Mouse (Mus musculus) gastrocnemius, adult 2 months (tissue): Measurements from ENCODE around the gene Gm9964. TPM values are rescaled to one million over a fixed set of nuclear protein-coding genes. Genes with fewer than 3 reads are reported as not detected.

ENCODE experiments used
- DNase-seq: peaks from one replicate; pipeline ENCODE4 v3.0.0; 2022
- H3K27ac ChIP-seq: fragments of 200-600 bp; 2 replicates; pipeline ENCODE4 v1.8.1; 2022; ENCODE audit warnings: mild to moderate bottlenecking
- H3K4me3 ChIP-seq: fragments of 200-600 bp; 2 replicates; pipeline ENCODE4 v1.8.1; 2022; ENCODE audit warnings: mild to moderate bottlenecking, moderate library complexity
- CTCF ChIP-seq: fragments of 200-600 bp; IDR thresholded peaks from 2 replicates; pipeline ENCODE4 v1.8.1; 2022; ENCODE audit warnings: antibody characterized with exemption, mild to moderate bottlenecking, moderate library complexity
- intact Hi-C: fragments of 180-260 bp; cut with DNase I; formaldehyde crosslinking; loops from one replicate; pipeline ENCODE4 v1.15.1; 2025
- total RNA-seq, 2 experiments: library from RNA; stranded (reverse); gene quantifications; 2 replicates each; pipeline ENCODE4 v1.2.3; 2021

Gm9964 gene
- total RNA-seq, 2 experiments from 2014 or later, result not detected

- intact Hi-C loops, result loop anchor here (1.0 to 5.0 kb wide), 2 partner anchors 39 to 67 kb away; partner anchors contain the start of gene Wsb1
- no peak for TF ChIP-seq CTCF
- DNase-seq, result no peak
- peak overlapping the region; percentile 20; the same call in 1 of the 2 replicates for H3K27ac ChIP-seq
- no peak overlapping the region for H3K4me3 ChIP-seq
Observed at GRCm38 (mm10) chr11:79291651-79292050, 5.1 kb downstream of the Gm9964 start.

- Histone ChIP-seq H3K27ac (peak overlapping the region; percentile 46), H3K4me3 (no peak overlapping the region)
- peak; percentile 68 for DNase-seq
- TF ChIP-seq CTCF, result peak; percentile 81
- intact Hi-C loops, result loop anchor here (5.0 kb wide), 1 partner anchor 38 kb away; the partner anchor contains the start of gene Wsb1
Observed at GRCm38 (mm10) chr11:79290473-79290872, 6.2 kb downstream of the Gm9964 start.

GRCm38 (mm10) chr11:79288913-79289640 is 7.6 kb downstream of the Gm9964 start:
- Histone ChIP-seq H3K27ac (no peak overlapping the region), H3K4me3 (no peak overlapping the region)
- intact Hi-C loops, result no loop called here
- DNase-seq, result no peak
- TF ChIP-seq CTCF, result no peak

GRCm38 (mm10) chr11:79288278-79288843 is 8.3 kb downstream of the Gm9964 start:
- intact Hi-C loops, result no loop called here
- no peak for TF ChIP-seq CTCF
- Histone ChIP-seq H3K4me3 (no peak overlapping the region), H3K27ac (no peak overlapping the region; the same call in 1 of the 2 replicates)
- no peak for DNase-seq

- TF ChIP-seq CTCF, result no peak
- intact Hi-C loops, result no loop called here
- Histone ChIP-seq H3K4me3 (no peak overlapping the region), H3K27ac (peak overlapping the region; percentile 24)
- DNase-seq, result no peak
Observed at GRCm38 (mm10) chr11:79287447-79287846, 9.3 kb downstream of the Gm9964 start.

GRCm38 (mm10) chr11:79286305-79286799 is 10.4 kb downstream of the Gm9964 start:
- peak overlapping the region; percentile 51 for H3K27ac ChIP-seq
- no peak for DNase-seq
- H3K4me3 ChIP-seq, result no peak overlapping the region
- no peak for TF ChIP-seq CTCF
- intact Hi-C loops, result no loop called here

GRCm38 (mm10) chr11:79283350-79284030 is 13.2 kb downstream of the Gm9964 start:
- intact Hi-C loops, result no loop called here
- Histone ChIP-seq H3K4me3 (no peak overlapping the region), H3K27ac (no peak overlapping the region)
- TF ChIP-seq CTCF, result no peak
- no peak for DNase-seq

- Histone ChIP-seq H3K27ac (no peak overlapping the region), H3K4me3 (no peak overlapping the region)
- DNase-seq, result peak; percentile 70
- TF ChIP-seq CTCF, result no peak
- intact Hi-C loops, result no loop called here
Observed at GRCm38 (mm10) chr11:79281396-79281795, 15.3 kb downstream of the Gm9964 start.

GRCm38 (mm10) chr11:79279732-79280405 is 16.8 kb downstream of the Gm9964 start:
- no peak for DNase-seq
- Histone ChIP-seq H3K4me3 (no peak overlapping the region), H3K27ac (0 out of 2 replicates have a peak overlapping the region, but pooled peaks have one; percentile 38)
- TF ChIP-seq CTCF, result no peak
- intact Hi-C loops, result no loop called here

- intact Hi-C loops, result no loop called here
- no peak for DNase-seq
- TF ChIP-seq CTCF, result no peak
- no peak overlapping the region for H3K27ac ChIP-seq
- H3K4me3 ChIP-seq, result no peak overlapping the region
Observed at GRCm38 (mm10) chr11:79273757-79274156, 22.9 kb downstream of the Gm9964 start.

GRCm38 (mm10) chr11:79273039-79273438 is 23.7 kb downstream of the Gm9964 start:
- H3K4me3 ChIP-seq, result no peak overlapping the region
- H3K27ac ChIP-seq, result no peak overlapping the region
- intact Hi-C loops, result no loop called here
- no peak for DNase-seq
- no peak for TF ChIP-seq CTCF

GRCm38 (mm10) chr11:79267171-79267570 is 29.5 kb downstream of the Gm9964 start:
- TF ChIP-seq CTCF, result no peak
- Histone ChIP-seq H3K4me3 (no peak overlapping the region), H3K27ac (peak overlapping the region; percentile 63)
- intact Hi-C loops, result no loop called here
- DNase-seq, result peak; percentile 41
